Mouse (Mus musculus): ENCODE results near the gene Pqlc2. TPM values are rescaled to one million over a fixed set of nuclear protein-coding genes. Genes with fewer than 3 reads are reported as not detected.

The Pqlc2 gene
- polyA plus RNA-seq, 1 experiment from 2014 or later: 16.9 TPM

Small RNA genes within 50 kb of the gene (microRNA-seq; reads per million reads assigned to microRNA genes)
- gene Gm24245 (3.0 reads per million, percentile 12 among the genes with 10 or more reads in this experiment), gene Gm25732 (0.52 reads per million)

Other genes starting within 250 kb of the Pqlc2 start
- gene Htr6, start 235.1 kb downstream of the Pqlc2 start, polyA plus RNA-seq (2015; fragmentation: Nextera tagmentation; extraction: Ambion mirVana): 0.27 and 0.34 TPM in 2 replicates
- gene Nbl1, start 217.7 kb downstream of the Pqlc2 start, polyA plus RNA-seq (2015; fragmentation: Nextera tagmentation; extraction: Ambion mirVana): 140 and 143 TPM in 2 replicates
- gene Minos1, start 179.6 kb downstream of the Pqlc2 start, polyA plus RNA-seq (2015; fragmentation: Nextera tagmentation; extraction: Ambion mirVana): 441 and 454 TPM in 2 replicates
- 396 and 406 TPM in 2 replicates for gene Capzb, start 117.8 kb downstream of the Pqlc2 start, polyA plus RNA-seq (2015; fragmentation: Nextera tagmentation; extraction: Ambion mirVana)
- gene Akr7a5, start within 50 bp of the Pqlc2 start, polyA plus RNA-seq (2015; fragmentation: Nextera tagmentation; extraction: Ambion mirVana): 120 and 124 TPM in 2 replicates
- 118 and 119 TPM in 2 replicates for gene Mrto4, start 41.9 kb upstream of the Pqlc2 start, polyA plus RNA-seq (2015; fragmentation: Nextera tagmentation; extraction: Ambion mirVana)
- gene Emc1, start 41.9 kb upstream of the Pqlc2 start, polyA plus RNA-seq (2015; fragmentation: Nextera tagmentation; extraction: Ambion mirVana): 22.8 and 28.0 TPM in 2 replicates
- gene Ubr4, start 41.9 kb upstream of the Pqlc2 start, polyA plus RNA-seq (2015; fragmentation: Nextera tagmentation; extraction: Ambion mirVana): 75.6 and 78.3 TPM in 2 replicates
- 4.4 and 4.6 TPM in 2 replicates for gene Iffo2, start 219.8 kb upstream of the Pqlc2 start, polyA plus RNA-seq (2015; fragmentation: Nextera tagmentation; extraction: Ambion mirVana)